Mouse (Mus musculus) testis, adult 10 weeks (tissue): ENCODE measurements around the gene Magt1. TPM values are rescaled to one million over a fixed set of nuclear protein-coding genes. Genes with fewer than 3 reads are reported as not detected.

Source experiments
- polyA plus RNA-seq: library from polyadenylated mRNA; stranded (reverse); fragments of 350-450 nt; fragmentation: Illumina TruSeq; extraction: RNeasy Lipid Tissue Mini Kit (QIAGEN cat#74804); gene quantifications from one replicate; pipeline ENCODE4 v1.2.3, GENCODE M21; 2014; ENCODE audit warnings: low read depth, low replicate concordance

The Magt1 gene
- polyA plus RNA-seq, result 13.1 TPM

GRCm38 (mm10) chrX:106011465-106012159 lies at the start of gene Magt1:
Magt1 (minus strand) TSS chrX:106011906.

GRCm38 (mm10) chrX:106026418-106027342 lies 15.0 kb upstream of the Magt1 start, which contains the start of gene Atp7a:
Atp7a (plus strand) TSS chrX:106027276.

GRCm38 (mm10) chrX:106015571-106016322 lies 4.0 kb upstream of the Magt1 start, which contains the start of gene Cox7b:
Cox7b (plus strand) TSS chrX:106015700.

GRCm38 (mm10) chrX:105928861-105929477 lies 82.7 kb downstream of the Magt1 start, which contains the start of gene Atrx:
Atrx (minus strand) TSS chrX:105929403.

Other genes starting within 250 kb of the Magt1 start
- gene Fgf16, start 247.6 kb downstream of the Magt1 start, polyA plus RNA-seq, result not detected
- gene Atrx, start 82.5 kb downstream of the Magt1 start, polyA plus RNA-seq, result 27.0 TPM
- 36.7 TPM for gene Cox7b, start 3.8 kb upstream of the Magt1 start, polyA plus RNA-seq
- 15.9 TPM for gene Atp7a, start 15.4 kb upstream of the Magt1 start, polyA plus RNA-seq
- gene Tlr13, start 131.3 kb upstream of the Magt1 start, polyA plus RNA-seq, result 0.52 TPM
- 15.8 TPM for gene Pgk1, start 175.2 kb upstream of the Magt1 start, polyA plus RNA-seq
- gene Taf9b, start 209.3 kb upstream of the Magt1 start, polyA plus RNA-seq, result 36.8 TPM
- not detected for gene Fnd3c2, start 243.5 kb upstream of the Magt1 start, polyA plus RNA-seq